ENCODE assay signal across 8 mouse cellular contexts in genomic region chr12:81861199-81862085, GRCm38 (mm10). TPM values are rescaled to one million over a fixed set of nuclear protein-coding genes. Genes with fewer than 3 reads are reported as not detected.
DNase-seq lines count a peak whose midpoint lies in the region; ATAC-seq and TF ChIP-seq lines count a peak whose summit lies in the region.

No protein-coding gene starts in this region.

- peak overlapping the region; percentile 85 for H3K4me2 ChIP-seq in heart, embryonic 13.5 days
- peak overlapping the region; percentile 78 for H3K4me2 ChIP-seq in liver, embryonic 16.5 days (ENCODE audit: low read depth, low read length)

- no peak for DNase-seq in left cerebral cortex, adult 2 months (ENCODE audit: extremely low spot score in 1 of 2, low spot score in 2 of 2)
- DNase-seq in left cerebral cortex, postnatal 14 days (ENCODE audit: low spot score in 2 of 2) = no peak
- DNase-seq in spleen, postnatal 4 days (ENCODE audit: low spot score in 2 of 2) = no peak
- DNase-seq in spleen, postnatal 10 days (ENCODE audit: low spot score in 2 of 2) = no peak
- no peak for DNase-seq in adrenal gland, postnatal 10 days

- TF ChIP-seq POLR2A in bone marrow, adult 2 months (IDR thresholded peaks at IDR 0.05; ENCODE audit: borderline replicate concordance, control insufficient read depth, low read depth, low read length) = no peak

- no peaks in the 10 kb centered on the region for H3K27me3 ChIP-seq in heart, embryonic 13.5 days (replicated peaks)
- H3K27me3 ChIP-seq in liver, embryonic 16.5 days (ENCODE audit: control insufficient read depth, insufficient read depth, low read depth, low read length) = peaks cover 32% of the 10 kb centered on the region

- TF ChIP-seq CTCF in left cerebral cortex, adult 2 months (IDR thresholded peaks at IDR 0.05) = no peak
- no peak for TF ChIP-seq CTCF in bone marrow, adult 2 months (IDR thresholded peaks at IDR 0.05; ENCODE audit: control insufficient read depth, insufficient read depth, low read length)

- no peaks in the 10 kb centered on the region for H3K36me3 ChIP-seq in heart, embryonic 13.5 days
- no peaks in the 10 kb centered on the region for H3K36me3 ChIP-seq in liver, embryonic 16.5 days (ENCODE audit: control insufficient read depth, insufficient read depth)

- H3K4me3 ChIP-seq in left cerebral cortex, adult 2 months = peak overlapping the region; percentile 91
- H3K4me3 ChIP-seq in bone marrow, adult 2 months (replicated peaks; ENCODE audit: control insufficient read depth, low read depth, low read length) = peak overlapping the region; percentile 96
- H3K4me3 ChIP-seq in heart, embryonic 13.5 days = peak overlapping the region; percentile 98
- H3K4me3 ChIP-seq in liver, embryonic 16.5 days (ENCODE audit: low read depth, low read length) = peak overlapping the region; percentile 72

- no peaks in the 10 kb centered on the region for H3K9me3 ChIP-seq in heart, embryonic 13.5 days
- no peaks in the 10 kb centered on the region for H3K9me3 ChIP-seq in liver, embryonic 16.5 days (replicated peaks; ENCODE audit: control insufficient read depth, low read length)

- WGBS in bone marrow, adult 2 months = 47% methylated on average over 18 of the region's 18 CpGs
- 19% methylated on average over 18 of the region's 18 CpGs for WGBS in heart, embryonic 13.5 days
- 40% methylated on average over 18 of the region's 18 CpGs for WGBS in liver, embryonic 16.5 days (ENCODE audit: insufficient replicate concordance)

- no peak for ATAC-seq in heart, embryonic 13.5 days (ENCODE audit: extremely low read depth, insufficient number of reproducible peaks, low FRiP score, low TSS enrichment)
- no peak for ATAC-seq in liver, embryonic 16.5 days (ENCODE audit: low read depth)

- H3K4me1 ChIP-seq in bone marrow, adult 2 months (ENCODE audit: control insufficient read depth, insufficient read depth, low read length) = no peaks in the 10 kb centered on the region; the same call in 1 of the 2 replicates
- H3K4me1 ChIP-seq in heart, embryonic 13.5 days = peaks cover 75% of the 10 kb centered on the region
- peaks cover 10% of the 10 kb centered on the region for H3K4me1 ChIP-seq in liver, embryonic 16.5 days (ENCODE audit: control insufficient read depth, low read depth, low read length)

- intact Hi-C loops in left cerebral cortex, adult 2 months (cut with DNase I) = loop anchor here (2.0 to 5.0 kb wide), 2 partner anchors 53 to 111 kb away; no protein-coding TSS in a partner anchor
- intact Hi-C loops in left cerebral cortex, postnatal 14 days (cut with DNase I) = loop anchor here (5.0 kb wide), 2 partner anchors 56 to 64 kb away; no protein-coding TSS in a partner anchor

- H3K27ac ChIP-seq in left cerebral cortex, adult 2 months = peak overlapping the region; percentile 95
- H3K27ac ChIP-seq in bone marrow, adult 2 months (ENCODE audit: control insufficient read depth, insufficient read depth, low read depth, low read length, poor library complexity) = peak overlapping the region; percentile 93
- peak overlapping the region; percentile 94 for H3K27ac ChIP-seq in heart, embryonic 13.5 days (replicated peaks)
- no peak overlapping the region for H3K27ac ChIP-seq in liver, embryonic 16.5 days (ENCODE audit: low read length)

- H3K9ac ChIP-seq in heart, embryonic 13.5 days = peak overlapping the region; percentile 94
- peak overlapping the region; percentile 68; the same call in 1 of the 2 replicates for H3K9ac ChIP-seq in liver, embryonic 16.5 days (ENCODE audit: low read depth, low read length)

RNA-seq across cellular contexts. Expression of gene Pcnx, which starts 1.6 kb away (rescaled TPM):
- 100 to 1,000 TPM in 1 of 2 experiments, 10 to 100 TPM in 1; 99.3 to 109 TPM for total RNA-seq in left cerebral cortex, adult 2 months (2021)
- 100 to 1,000 TPM; 103 to 119 TPM for total RNA-seq in left cerebral cortex, postnatal 14 days (2021)
- 10.3 and 38.8 TPM in 2 replicates for polyA plus RNA-seq in bone marrow, adult 2 months (2011; ENCODE audit: insufficient read depth, insufficient read length, low replicate concordance, missing spikeins)
- polyA plus RNA-seq in heart, embryonic 13.5 days (2015; fragmentation: Nextera tagmentation; extraction: Ambion mirVana) = 8.8 and 9.0 TPM in 2 replicates
- polyA plus RNA-seq in liver, embryonic 16.5 days (2015; fragmentation: Nextera tagmentation; extraction: Ambion mirVana) = 1.1 and 2.3 TPM in 2 replicates
- total RNA-seq in adrenal gland, postnatal 10 days (2021) = 10 to 100 TPM; 46.5 to 52.0 TPM
